Mouse (Mus musculus) CH12.LX (cell line): Measurements from ENCODE around the gene Fabp3. TPM values are rescaled to one million over a fixed set of nuclear protein-coding genes. Genes with fewer than 3 reads are reported as not detected.

Source experiments
- DNase-seq: peaks from one replicate; pipeline ENCODE4 v3.0.0-alpha.2; 2013; ENCODE audit errors: extremely low read depth
- H3K27ac ChIP-seq: 2 replicates; pipeline ENCODE4 v1.5.1; 2012; ENCODE audit warnings: low read depth, mild to moderate bottlenecking, control low read depth, moderate library complexity; ENCODE audit not compliant: insufficient read depth
- H3K27me3 ChIP-seq: replicated peaks from 2 replicates; pipeline ENCODE3; 2012; ENCODE audit warnings: inconsistent platforms
- H3K36me3 ChIP-seq, 2 experiments: replicated peaks in 1 of 2; 2 replicates each; pipeline versions ENCODE3 to v1.6.1; 2012; ENCODE audit warnings: inconsistent platforms in 1 of 2, low read length in 1 of 2, mild to moderate bottlenecking in 1 of 2, mixed read lengths in 1 of 2, moderate library complexity in 1 of 2; ENCODE audit not compliant: control insufficient read depth in 1 of 2, insufficient read depth in 1 of 2
- H3K4me1 ChIP-seq, 2 experiments: 2 replicates each; pipeline ENCODE4 v1.6.1; 2012; ENCODE audit warnings: inconsistent platforms in 1 of 2, moderate library complexity in 1 of 2; ENCODE audit not compliant: insufficient read depth in 2 of 2, control insufficient read depth in 1 of 2
- H3K4me2 ChIP-seq: 2 replicates; pipeline ENCODE4 v1.6.1; 2012; ENCODE audit warnings: low read depth, mild to moderate bottlenecking, control low read depth; ENCODE audit not compliant: poor library complexity, insufficient read depth, severe bottlenecking
- H3K4me3 ChIP-seq, 3 experiments: fragments of 150-350 bp in 1 of 3; sonication (generic) in 1 of 3; replicated peaks in 1 of 3; 2 replicates each; pipeline versions ENCODE3 to v1.5.1; 2011 to 2012; ENCODE audit warnings: low read depth in 2 of 3, low read length in 2 of 3, mild to moderate bottlenecking in 2 of 3, moderate library complexity in 2 of 3, control low read depth in 1 of 3, improper control_type of control experiment in 1 of 3, inconsistent platforms in 1 of 3, mixed read lengths in 1 of 3; ENCODE audit not compliant: poor library complexity in 1 of 3
- H3K79me2 ChIP-seq: replicated peaks from 2 replicates; pipeline ENCODE4 v1.6.1; 2012; ENCODE audit warnings: mild to moderate bottlenecking, moderate library complexity; ENCODE audit not compliant: control insufficient read depth, poor library complexity, insufficient read depth, severe bottlenecking; ENCODE audit errors: extremely low read depth
- H3K9ac ChIP-seq: 2 replicates; pipeline ENCODE4 v1.6.1; 2012; ENCODE audit warnings: low read depth, mild to moderate bottlenecking, control low read depth, moderate library complexity; ENCODE audit not compliant: insufficient read depth
- H3K9me3 ChIP-seq: replicated peaks from 2 replicates; pipeline ENCODE3; 2012; ENCODE audit warnings: low read length, inconsistent platforms, mixed read lengths
- CHD2 ChIP-seq: IDR thresholded peaks from 2 replicates; pipeline ENCODE4 v1.6.1; 2011; ENCODE audit warnings: low read length, improper control_type of control experiment
- ELF1 ChIP-seq: IDR thresholded peaks from 2 replicates; pipeline ENCODE4 v1.6.1; 2014; ENCODE audit warnings: low read depth, mild to moderate bottlenecking, inconsistent platforms, low read length, improper control_type of control experiment
- EP300 ChIP-seq: IDR thresholded peaks from 2 replicates; pipeline ENCODE4 v1.6.1; 2011; ENCODE audit warnings: low read length, improper control_type of control experiment
- ETS1 ChIP-seq: conservative IDR thresholded peaks from 2 replicates; pipeline ENCODE4 v1.6.1; 2012; ENCODE audit warnings: low read depth, mild to moderate bottlenecking, inconsistent platforms, low read length, improper control_type of control experiment, moderate library complexity
- JUN ChIP-seq: IDR thresholded peaks from 2 replicates; pipeline ENCODE4 v1.6.1; 2011; ENCODE audit warnings: low read depth, mild to moderate bottlenecking, low read length, improper control_type of control experiment, moderate library complexity; ENCODE audit not compliant: insufficient read depth
- MXI1 ChIP-seq: IDR thresholded peaks from 2 replicates; pipeline ENCODE4 v1.6.1; 2011; ENCODE audit warnings: mild to moderate bottlenecking, low read depth, low read length, improper control_type of control experiment
- MYC ChIP-seq: IDR thresholded peaks from 2 replicates; pipeline ENCODE4 v1.6.1; 2011; ENCODE audit warnings: low read depth, mild to moderate bottlenecking, improper control_type of control experiment, low read length
- NELFE ChIP-seq: IDR thresholded peaks from 2 replicates; pipeline ENCODE4 v1.6.1; 2011; ENCODE audit warnings: low read depth, low read length, improper control_type of control experiment
- NRF1 ChIP-seq: IDR thresholded peaks from 2 replicates; pipeline ENCODE4 v1.6.1; 2014; ENCODE audit warnings: low read depth, mild to moderate bottlenecking, inconsistent platforms, low read length, improper control_type of control experiment, moderate library complexity
- POLR2AphosphoS2 ChIP-seq: IDR thresholded peaks from 2 replicates; pipeline ENCODE4 v1.6.1; 2011; ENCODE audit warnings: low read depth, low read length, improper control_type of control experiment
- TCF12 ChIP-seq: IDR thresholded peaks from 2 replicates; pipeline ENCODE4 v1.6.1; 2014; ENCODE audit warnings: low read depth, mild to moderate bottlenecking, inconsistent platforms, low read length, improper control_type of control experiment
- ZC3H11A ChIP-seq: IDR thresholded peaks from 2 replicates; pipeline ENCODE4 v1.6.1; 2012; ENCODE audit warnings: low read depth, mild to moderate bottlenecking, inconsistent platforms, low read length, improper control_type of control experiment
- ZKSCAN1 ChIP-seq: IDR thresholded peaks from 2 replicates; pipeline ENCODE4 v1.6.1; 2012; ENCODE audit warnings: low read depth, inconsistent platforms, low read length, improper control_type of control experiment, borderline replicate concordance
- ZNF384 ChIP-seq: IDR thresholded peaks from 2 replicates; pipeline ENCODE4 v1.6.1; 2012; ENCODE audit warnings: low read depth, low read length, improper control_type of control experiment, inconsistent platforms
- dilution Hi-C: fragments of 300-500 bp; cut with MboI; formaldehyde crosslinking; loops from 2 replicates; pipeline ENCODE4 v1.14.3; 2020; ENCODE audit warnings: low sequenced_read_pairs; ENCODE audit not compliant: extremely low pct_unique_long_range_greater_than_20kb, extremely low pct_ligation_motif_present
- in situ Hi-C: fragments of 300-500 bp; cut with MboI; formaldehyde crosslinking; loops from 3 replicates; pipeline ENCODE4 v1.14.3; 2019; ENCODE audit warnings: low sequenced_read_pairs, low pct_ligation_motif_present, low pct_unique_long_range_greater_than_20kb, mixed read lengths
- polyA plus RNA-seq: library from polyadenylated mRNA; unstranded; fragments of >175 nt; gene quantifications from 2 replicates; pipeline ENCODE4 v1.2.1, GENCODE M21; 2012; ENCODE audit warnings: low read depth; ENCODE audit not compliant: insufficient read length
- total RNA-seq, 2 experiments: library from RNA; depleted of rRNA; stranded (reverse); fragments of 300-350 nt in 1 of 2; fragments of >200 nt in 1 of 2; gene quantifications; 2 replicates each; pipeline ENCODE4 v1.2.3; 2012 to 2014

Fabp3 gene
- total and polyA plus RNA-seq, 3 experiments, result not detected

GRCm38 (mm10) chr4:130268736-130269135 lies 39.7 kb upstream of the Fabp3 start:
- no peaks in the 10 kb centered on the region for H3K36me3 ChIP-seq
- TF ChIP-seq NELFE, result no peak
- H3K4me3 ChIP-seq, result no peak overlapping the region
- DNase-seq, result no peak
- no peaks in the 10 kb centered on the region for H3K9me3 ChIP-seq
- H3K4me2 ChIP-seq, result no peak overlapping the region
- dilution Hi-C loops (no loop called here), in situ Hi-C loops (no loop called here)
- H3K9ac ChIP-seq, result no peak overlapping the region
- H3K79me2 ChIP-seq, result no peaks in the 10 kb centered on the region
- H3K27ac ChIP-seq, result no peak overlapping the region
- H3K27me3 ChIP-seq, result peaks cover 84% of the 10 kb centered on the region
- H3K4me1 ChIP-seq, result peaks cover 6 to 10% of the 10 kb centered on the region in 2 experiments

GRCm38 (mm10) chr4:130270089-130270488 lies 38.3 kb upstream of the Fabp3 start:
- no peak for DNase-seq
- H3K27me3 ChIP-seq, result peaks cover 86% of the 10 kb centered on the region

GRCm38 (mm10) chr4:130270611-130271347 lies 37.6 kb upstream of the Fabp3 start:
- Histone ChIP-seq H3K27ac (no peak overlapping the region), H3K4me1 (peaks cover 2 to 4% of the 10 kb centered on the region in 2 experiments; a peak in 3 of 4 replicates), H3K79me2 (no peaks in the 10 kb centered on the region), H3K27me3 (peaks cover 85% of the 10 kb centered on the region), H3K36me3 (no peaks in the 10 kb centered on the region), H3K9ac (no peak overlapping the region), H3K4me3 (no peak overlapping the region), H3K4me2 (no peak overlapping the region), H3K9me3 (no peaks in the 10 kb centered on the region)
- in situ Hi-C loops, result no loop called here
- TF ChIP-seq NRF1 (no peak), JUN (no peak), ZNF384 (no peak), ETS1 (no peak), EP300 (no peak), MXI1 (no peak), ZC3H11A (no peak)
- dilution Hi-C loops, result no loop called here
- DNase-seq, result no peak

More at GRCm38 (mm10) chr4:130270089-130270488, 38.3 kb upstream of the Fabp3 start:
- H3K79me2 ChIP-seq, result no peaks in the 10 kb centered on the region
- H3K9me3 ChIP-seq, result no peaks in the 10 kb centered on the region
- no peak overlapping the region for H3K4me3 ChIP-seq
- TF ChIP-seq CHD2 (no peak), MYC (no peak), ZKSCAN1 (no peak), ZC3H11A (no peak), POLR2AphosphoS2 (no peak), TCF12 (no peak), ELF1 (no peak)
- H3K4me2 ChIP-seq, result no peak overlapping the region
- H3K9ac ChIP-seq, result no peak overlapping the region
- peaks cover 3 to 4% of the 10 kb centered on the region in 2 experiments for H3K4me1 ChIP-seq
- no peaks in the 10 kb centered on the region for H3K36me3 ChIP-seq
- in situ Hi-C loops, result no loop called here
- H3K27ac ChIP-seq, result no peak overlapping the region
- dilution Hi-C loops, result no loop called here
